Mouse (Mus musculus) embryonic facial prominence, embryonic 12.5 days (tissue): Measurements from ENCODE around the gene Hamp. TPM values are rescaled to one million over a fixed set of nuclear protein-coding genes. Genes with fewer than 3 reads are reported as not detected.

Source experiments
- ATAC-seq: fragments of 200-750 bp; cut with Nextera tagmentation; 2 replicates; pipeline ENCODE4 v1.8.0; 2017; ENCODE audit not compliant: insufficient number of reproducible peaks, insufficient read depth, low FRiP score, low TSS enrichment
- H3K27ac ChIP-seq: fragments of 300-500 bp; sonication (generic); 2 replicates; pipeline ENCODE4 v1.5.1; 2016; ENCODE audit warnings: mild to moderate bottlenecking
- H3K27me3 ChIP-seq: fragments of 300-500 bp; sonication (generic); 2 replicates; pipeline ENCODE4 v1.6.1; 2016; ENCODE audit warnings: mild to moderate bottlenecking, moderate library complexity
- H3K36me3 ChIP-seq: fragments of 300-500 bp; sonication (generic); 2 replicates; pipeline ENCODE4 v1.6.1; 2016; ENCODE audit warnings: mild to moderate bottlenecking
- H3K4me1 ChIP-seq: fragments of 300-500 bp; sonication (generic); 2 replicates; pipeline ENCODE4 v1.6.1; 2016
- H3K4me2 ChIP-seq: fragments of 300-500 bp; sonication (generic); replicated peaks from 2 replicates; pipeline ENCODE4 v1.6.1; 2016; ENCODE audit warnings: mild to moderate bottlenecking, moderate library complexity
- H3K4me3 ChIP-seq: fragments of 300-500 bp; sonication (generic); 2 replicates; pipeline ENCODE4 v1.5.1; 2016; ENCODE audit warnings: mild to moderate bottlenecking
- H3K9ac ChIP-seq: fragments of 300-500 bp; sonication (generic); 2 replicates; pipeline ENCODE4 v1.6.1; 2016; ENCODE audit warnings: mild to moderate bottlenecking, moderate library complexity
- H3K9me3 ChIP-seq: fragments of 300-500 bp; sonication (generic); 2 replicates; pipeline ENCODE4 v1.6.1; 2016; ENCODE audit warnings: mild to moderate bottlenecking, moderate library complexity
- WGBS: fragments of 180-500 bp; shearing (Covaris S2); methylation state at CpG from one replicate; pipeline ENCODE4 v1.1.7; 2016; 5-methylcytosine and 5-hydroxymethylcytosine counted together
- polyA plus RNA-seq: library from polyadenylated mRNA; unstranded; fragments of >200 nt; fragmentation: Nextera tagmentation; extraction: Ambion mirVana; gene quantifications from 2 replicates; pipeline ENCODE4 v1.2.1, GENCODE M21; 2016

Hamp gene
- polyA plus RNA-seq, result not detected in 2 replicates

DNA sequence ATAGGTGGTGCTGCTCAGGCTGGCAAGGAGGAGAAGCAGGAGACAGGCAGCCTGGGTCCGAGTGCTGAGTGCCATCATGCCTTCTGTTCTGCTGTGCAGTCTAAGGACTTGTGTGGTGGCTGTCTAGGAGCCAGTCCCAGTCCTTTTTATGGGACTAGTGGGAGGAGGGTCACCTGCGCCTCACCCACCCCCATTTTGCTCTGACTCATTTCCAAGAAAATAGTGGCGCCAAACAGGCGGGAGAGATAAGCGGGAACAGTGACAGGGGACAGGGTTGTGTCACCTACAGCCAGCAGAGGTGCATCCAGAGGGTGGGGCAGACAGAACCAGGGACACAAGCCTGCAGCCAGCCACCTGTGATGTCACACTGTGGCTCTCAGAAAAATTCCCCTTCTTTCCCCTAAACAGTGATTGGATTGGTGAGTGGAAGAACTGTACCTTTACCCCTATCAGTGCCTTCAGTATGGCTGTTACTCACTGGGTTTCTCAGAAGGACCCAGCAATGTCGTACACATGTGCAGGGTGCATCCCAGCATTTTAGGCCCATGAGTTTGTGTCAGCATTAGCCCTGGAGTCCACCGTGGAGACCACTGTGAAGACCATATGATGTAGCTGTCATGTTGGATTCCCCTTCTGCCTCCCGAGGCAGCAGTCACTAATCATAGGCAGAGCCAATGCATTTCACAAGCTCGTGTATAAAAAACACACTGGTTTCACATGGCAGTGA, at the start of gene Hamp:
Gene Hamp (minus strand): TSS at position 124 of the 727 bp plus-strand sequence.
- Histone ChIP-seq H3K4me3 (no peak within 1 kb of the TSS), H3K27ac (no peak within 1 kb of the TSS), H3K27me3 (no peaks in the 10 kb centered on the region), H3K36me3 (peaks cover 18% of the 10 kb centered on the region), H3K4me2 (no peak within 1 kb of the TSS), H3K4me1 (no peaks in the 10 kb centered on the region), H3K9ac (no peak within 1 kb of the TSS), H3K9me3 (no peaks in the 10 kb centered on the region)
- no peak for ATAC-seq
- WGBS, result 69% methylated on average over 9 of the region's 9 CpGs

DNA sequence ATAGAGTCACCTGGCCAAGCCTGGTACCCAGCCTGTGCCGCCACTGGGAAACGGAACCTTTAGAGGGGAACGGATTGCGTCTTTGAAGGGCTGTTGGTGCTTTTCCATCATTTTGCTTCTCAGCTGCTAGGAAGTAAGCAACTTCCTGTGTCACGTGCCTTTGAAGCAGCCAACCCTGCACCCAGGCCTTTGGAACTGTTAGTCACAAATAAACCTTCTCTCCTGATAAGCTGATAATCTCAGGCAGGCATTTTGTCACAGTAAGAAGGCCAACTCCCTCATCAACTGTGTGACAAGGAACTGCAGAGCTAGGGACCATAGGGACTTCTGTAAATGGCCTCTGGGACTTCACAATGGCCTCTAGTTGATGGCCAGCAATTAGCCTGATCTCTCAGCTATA, 48.3 kb upstream of the Hamp start:
- H3K9ac ChIP-seq, result no peak overlapping the region
- no peaks in the 10 kb centered on the region for H3K27me3 ChIP-seq
- H3K4me3 ChIP-seq, result no peak overlapping the region
- no peak overlapping the region for H3K27ac ChIP-seq
- H3K4me1 ChIP-seq, result no peaks in the 10 kb centered on the region
- peaks cover 6% of the 10 kb centered on the region; the same call in 1 of the 2 replicates for H3K9me3 ChIP-seq
- ATAC-seq, result no peak
- H3K4me2 ChIP-seq, result no peak overlapping the region
- no peaks in the 10 kb centered on the region for H3K36me3 ChIP-seq
- 81% methylated on average over 5 of the region's 5 CpGs for WGBS

DNA sequence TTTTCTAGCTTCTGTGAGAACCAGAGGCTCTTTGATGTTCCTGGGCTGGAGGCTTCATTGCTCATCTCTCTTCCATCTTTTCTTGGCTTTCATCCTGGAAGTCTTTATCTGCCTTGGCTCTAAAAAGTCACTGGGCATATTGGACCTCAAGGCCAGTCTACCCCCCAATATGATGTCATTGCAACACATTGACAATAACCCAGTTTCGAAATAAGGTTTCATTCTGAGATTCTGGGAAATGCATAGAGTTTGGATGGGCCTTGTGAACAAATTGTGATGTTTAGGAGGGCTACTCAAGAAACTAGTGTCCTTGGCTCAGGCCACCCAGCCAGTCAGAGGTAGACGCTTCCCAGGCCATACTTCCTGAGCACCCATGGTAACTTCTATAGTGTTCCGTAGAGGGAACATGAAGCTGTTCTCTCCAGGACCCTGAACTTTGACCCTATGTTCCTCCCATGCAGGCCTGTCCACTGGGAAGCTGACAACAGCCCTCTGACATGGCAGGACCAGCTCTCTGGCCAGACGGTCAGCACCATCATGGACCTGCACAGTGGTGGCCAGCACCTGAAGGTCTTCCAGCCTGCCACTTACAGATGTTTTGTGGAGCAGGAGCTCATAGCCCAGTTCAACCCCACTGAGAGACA, 44.8 kb upstream of the Hamp start:
- WGBS, result 84% methylated on average over 4 of the region's 4 CpGs
- Histone ChIP-seq H3K4me1 (no peaks in the 10 kb centered on the region), H3K4me2 (no peak overlapping the region), H3K27ac (no peak overlapping the region), H3K9ac (no peak overlapping the region), H3K27me3 (no peaks in the 10 kb centered on the region), H3K9me3 (no peaks in the 10 kb centered on the region), H3K36me3 (no peaks in the 10 kb centered on the region), H3K4me3 (no peak overlapping the region)
- ATAC-seq, result no peak

DNA sequence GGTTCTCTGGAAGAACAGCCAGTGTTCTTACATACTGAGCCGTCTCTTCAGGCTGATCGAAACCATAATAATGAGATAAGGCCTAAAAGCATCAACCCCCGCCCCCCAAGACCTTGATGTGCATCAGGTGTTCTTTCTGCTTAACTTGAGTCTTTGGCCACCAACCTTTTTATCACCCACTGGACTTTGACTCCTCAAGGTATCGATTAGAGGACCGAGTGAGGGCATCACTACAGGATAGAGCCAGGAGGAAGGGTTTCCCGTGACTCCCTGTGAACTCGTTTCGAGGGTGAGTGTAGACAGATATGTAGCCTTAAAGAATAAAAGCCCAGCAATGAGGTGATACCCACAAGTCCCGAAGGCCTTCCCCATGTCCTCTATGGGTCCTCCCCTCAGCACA, 41.5 kb upstream of the Hamp start:
- no peaks in the 10 kb centered on the region for H3K27me3 ChIP-seq
- H3K36me3 ChIP-seq, result no peaks in the 10 kb centered on the region
- H3K4me1 ChIP-seq, result no peaks in the 10 kb centered on the region
- ATAC-seq, result no peak
- no peak overlapping the region for H3K4me2 ChIP-seq
- no peak overlapping the region for H3K27ac ChIP-seq
- 87% methylated on average over 9 of the region's 9 CpGs for WGBS
- no peaks in the 10 kb centered on the region for H3K9me3 ChIP-seq
- H3K4me3 ChIP-seq, result no peak overlapping the region
- H3K9ac ChIP-seq, result no peak overlapping the region

DNA sequence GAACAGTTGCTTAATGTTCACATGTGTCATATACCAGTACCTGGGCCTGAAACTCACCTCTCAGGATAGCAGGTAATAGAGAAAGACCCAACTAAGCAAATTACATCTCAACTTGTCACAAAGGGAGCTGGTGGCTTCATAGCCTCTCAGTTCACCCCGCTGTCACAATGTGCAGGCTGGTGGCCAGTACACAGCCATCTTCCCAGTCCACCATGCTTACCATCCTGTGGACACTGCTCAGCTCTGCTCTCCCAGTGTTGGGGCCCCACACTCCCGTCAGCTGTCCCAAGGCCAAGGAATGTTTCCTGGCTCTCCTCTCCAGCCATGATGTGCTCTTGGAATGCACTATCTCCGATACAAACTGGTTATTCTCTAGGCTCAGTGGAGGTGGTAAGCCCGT, 37.9 kb upstream of the Hamp start:
- WGBS, result 89% methylated on average over 4 of the region's 4 CpGs
- no peaks in the 10 kb centered on the region for H3K27me3 ChIP-seq
- no peak overlapping the region for H3K9ac ChIP-seq

DNA sequence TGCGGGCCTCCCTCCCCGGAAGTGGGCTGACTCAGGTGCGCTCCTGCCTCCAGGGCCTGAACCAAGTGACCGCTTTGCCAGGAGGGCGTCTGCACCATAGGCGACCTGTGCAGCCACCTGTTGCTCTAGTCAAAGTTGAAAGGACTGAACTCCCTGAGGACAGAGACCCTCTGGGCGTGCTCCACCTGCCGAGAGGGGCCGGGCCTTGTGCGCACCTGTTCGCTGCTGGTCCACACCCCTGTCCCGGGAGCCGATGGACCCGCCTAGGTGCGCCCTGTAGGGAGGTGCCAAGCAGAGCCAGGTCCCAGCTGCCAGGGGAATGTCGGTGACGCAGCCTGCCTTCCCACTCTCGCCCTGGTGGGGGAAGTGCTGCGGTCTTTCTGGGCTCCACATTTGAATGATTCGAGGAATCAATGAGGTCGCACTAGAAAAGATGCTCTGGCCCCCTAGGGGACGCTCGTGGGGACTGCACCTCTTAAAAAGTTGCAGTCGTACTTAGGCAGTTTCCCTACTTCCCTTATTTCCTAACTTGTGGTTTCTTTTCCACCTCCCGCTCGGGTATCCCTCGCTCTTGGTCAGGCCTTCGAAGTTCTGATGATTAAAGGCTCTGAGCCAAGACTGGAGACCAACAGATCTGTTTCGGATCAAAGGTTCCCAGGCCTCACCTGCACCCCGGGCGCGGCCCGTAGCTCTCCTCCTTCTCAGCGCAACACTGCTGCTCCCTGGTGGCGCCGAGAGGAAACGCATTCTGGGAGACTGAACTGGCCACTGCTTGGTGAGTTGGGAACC, 29.9 kb upstream of the Hamp start, which contains the start of gene Fam187b:
Gene Fam187b (plus strand): TSS at position 290 of the 789 bp plus-strand sequence.
- Histone ChIP-seq H3K27ac (no peak within 1 kb of the TSS), H3K4me3 (peak within 1 kb of the TSS; percentile 39)
- ATAC-seq, result peak; percentile 80

More for the DNA sequence above, 37.9 kb upstream of the Hamp start:
- Histone ChIP-seq H3K4me2 (no peak overlapping the region), H3K27ac (no peak overlapping the region), H3K4me1 (no peaks in the 10 kb centered on the region), H3K36me3 (no peaks in the 10 kb centered on the region), H3K9me3 (no peaks in the 10 kb centered on the region), H3K4me3 (no peak overlapping the region)
- no peak for ATAC-seq

DNA sequence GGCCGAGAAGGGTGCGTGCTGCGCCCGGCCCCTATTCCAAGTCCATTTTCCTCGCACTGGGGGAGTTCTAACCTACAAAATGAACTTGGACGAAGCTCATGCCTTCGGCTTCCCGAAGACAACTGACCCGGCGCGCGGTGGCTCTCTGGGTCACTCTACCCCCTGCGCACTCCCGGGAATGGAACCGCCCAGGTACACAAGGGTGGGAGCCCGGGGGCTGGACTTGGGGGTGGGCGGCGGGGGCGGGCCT, 29.3 kb upstream of the Hamp start, which contains the start of gene Lsr:
Gene Lsr (minus strand): TSS at position 214 of the 250 bp plus-strand sequence.
- WGBS, result under 1% methylated on average over 19 of the region's 19 CpGs
- Histone ChIP-seq H3K27me3 (peaks cover 23% of the 10 kb centered on the region), H3K36me3 (no peaks in the 10 kb centered on the region), H3K9me3 (no peaks in the 10 kb centered on the region), H3K4me3 (peak within 1 kb of the TSS; percentile 39), H3K27ac (no peak within 1 kb of the TSS), H3K4me2 (peak within 1 kb of the TSS; percentile 58), H3K9ac (peak within 1 kb of the TSS; percentile 25; the same call in 1 of the 2 replicates), H3K4me1 (peaks cover 4% of the 10 kb centered on the region; the same call in 1 of the 2 replicates)
- ATAC-seq, result peak; percentile 69

More for the DNA sequence above, 29.9 kb upstream of the Hamp start, which contains the start of gene Fam187b:
- WGBS, result under 1% methylated on average over 37 of the region's 37 CpGs
- no peaks in the 10 kb centered on the region for H3K36me3 ChIP-seq
- H3K4me2 ChIP-seq, result peak within 1 kb of the TSS; percentile 58
- peak within 1 kb of the TSS; percentile 25; the same call in 1 of the 2 replicates for H3K9ac ChIP-seq
- H3K9me3 ChIP-seq, result no peaks in the 10 kb centered on the region
- H3K4me1 ChIP-seq, result peaks cover 4% of the 10 kb centered on the region; the same call in 1 of the 2 replicates
- H3K27me3 ChIP-seq, result peaks cover 23% of the 10 kb centered on the region

DNA sequence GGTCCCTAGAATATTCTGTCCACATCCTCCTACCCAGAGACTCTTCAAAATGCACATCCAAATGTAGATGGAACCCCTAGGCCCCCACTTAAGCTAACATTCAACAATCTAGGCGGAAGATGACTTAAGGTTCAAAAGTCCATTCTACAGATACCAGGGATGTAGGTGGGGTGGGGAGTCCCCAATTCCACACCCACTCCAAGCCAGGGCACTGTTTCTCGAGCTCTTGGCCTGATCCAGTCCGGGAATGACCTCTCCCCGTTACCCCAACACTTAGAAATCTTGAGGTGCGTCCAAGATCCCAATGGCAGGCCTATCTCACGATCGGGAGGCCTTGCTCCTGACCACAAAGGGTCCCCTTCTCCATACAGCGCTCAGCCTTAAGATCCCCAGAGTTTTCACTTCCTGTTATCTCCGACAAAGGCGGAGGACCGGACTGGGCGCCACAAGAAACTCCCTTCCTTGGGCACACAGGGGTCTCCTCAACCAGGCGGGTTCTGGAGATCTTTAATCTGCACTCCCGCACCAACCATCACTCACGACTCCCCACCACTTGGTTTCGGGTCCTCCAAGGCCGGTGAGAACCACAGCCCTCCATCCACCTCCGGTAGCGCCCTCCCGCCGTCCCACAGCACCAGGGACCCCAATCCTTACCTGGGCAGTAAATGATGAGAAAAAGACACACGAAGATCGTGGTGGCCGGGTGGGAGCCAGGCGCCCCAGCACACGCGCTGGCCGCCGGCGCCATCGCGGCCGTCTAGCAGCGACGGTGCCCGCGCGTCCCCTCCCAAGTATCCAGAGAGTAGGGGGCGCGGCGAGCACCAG, 28.8 kb upstream of the Hamp start:
- H3K4me2 ChIP-seq, result peak overlapping the region; percentile 58
- 3% methylated on average over 41 of the region's 41 CpGs for whole genome bisulfite sequencing
- peak overlapping the region; percentile 25; the same call in 1 of the 2 replicates for H3K9ac ChIP-seq
- H3K36me3 ChIP-seq, result no peaks in the 10 kb centered on the region
- peaks cover 4% of the 10 kb centered on the region; the same call in 1 of the 2 replicates for H3K4me1 ChIP-seq
- peak overlapping the region; percentile 39 for H3K4me3 ChIP-seq
- ATAC-seq, result no peak
- H3K9me3 ChIP-seq, result no peaks in the 10 kb centered on the region
- H3K27me3 ChIP-seq, result peaks cover 23% of the 10 kb centered on the region
- H3K27ac ChIP-seq, result no peak overlapping the region

DNA sequence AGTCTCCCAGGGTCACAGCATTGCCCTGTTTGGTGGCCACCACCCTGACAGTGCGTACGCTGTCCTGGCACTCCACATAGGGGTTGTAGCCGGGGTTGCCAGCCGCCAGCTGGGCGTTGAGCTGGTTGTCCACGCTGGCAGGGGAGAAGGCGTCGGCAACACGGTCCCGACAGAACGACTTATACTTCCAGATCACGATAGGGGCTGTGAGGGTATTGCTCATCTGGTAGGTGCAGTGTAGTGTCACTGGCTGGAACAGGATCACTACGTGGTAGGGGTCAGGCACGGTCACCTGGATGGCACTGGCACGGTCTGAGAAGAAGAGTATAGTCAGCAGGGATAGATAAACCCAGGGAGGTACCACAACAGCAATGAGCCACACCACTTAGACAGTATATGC, 28.1 kb upstream of the Hamp start:
- WGBS, result 89% methylated on average over 15 of the region's 15 CpGs
- ATAC-seq, result no peak
- Histone ChIP-seq H3K27me3 (peaks cover 23% of the 10 kb centered on the region), H3K4me3 (0 out of 2 replicates have a peak overlapping the region, but pooled peaks have one; percentile 39), H3K4me2 (peak overlapping the region; percentile 58), H3K4me1 (peaks cover 4% of the 10 kb centered on the region; the same call in 1 of the 2 replicates), H3K9me3 (no peaks in the 10 kb centered on the region), H3K9ac (no peak overlapping the region), H3K27ac (no peak overlapping the region), H3K36me3 (no peaks in the 10 kb centered on the region)

DNA sequence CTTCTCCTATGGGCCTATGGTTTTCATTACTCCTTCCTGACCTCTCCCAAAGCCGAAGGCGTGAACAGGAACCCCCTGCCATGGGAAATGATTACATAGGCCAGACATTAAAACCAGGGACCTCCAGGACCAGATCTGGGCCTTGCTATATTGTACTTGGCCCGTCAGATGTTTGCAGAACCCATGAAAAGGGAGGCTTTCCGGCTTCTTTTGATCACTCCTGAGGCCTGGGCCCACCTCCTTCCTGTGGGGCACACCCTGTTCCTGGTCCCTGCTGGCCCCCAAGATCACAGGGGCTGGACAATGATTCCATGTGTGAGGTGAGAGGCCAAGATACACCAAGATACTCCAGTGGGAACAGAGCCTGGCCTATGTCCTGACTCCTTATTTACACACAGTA, 25.3 kb upstream of the Hamp start:
- ATAC-seq, result no peak
- peaks cover 23% of the 10 kb centered on the region for H3K27me3 ChIP-seq
- H3K27ac ChIP-seq, result no peak overlapping the region
- no peaks in the 10 kb centered on the region for H3K9me3 ChIP-seq
- H3K4me2 ChIP-seq, result no peak overlapping the region
- H3K9ac ChIP-seq, result no peak overlapping the region
- H3K36me3 ChIP-seq, result 0 out of 2 replicates have a peak, but pooled peaks cover 4% of the 10 kb centered on the region
- H3K4me3 ChIP-seq, result no peak overlapping the region
- WGBS, result 82% methylated on average over 4 of the region's 4 CpGs
- peaks cover 4% of the 10 kb centered on the region; the same call in 1 of the 2 replicates for H3K4me1 ChIP-seq

DNA sequence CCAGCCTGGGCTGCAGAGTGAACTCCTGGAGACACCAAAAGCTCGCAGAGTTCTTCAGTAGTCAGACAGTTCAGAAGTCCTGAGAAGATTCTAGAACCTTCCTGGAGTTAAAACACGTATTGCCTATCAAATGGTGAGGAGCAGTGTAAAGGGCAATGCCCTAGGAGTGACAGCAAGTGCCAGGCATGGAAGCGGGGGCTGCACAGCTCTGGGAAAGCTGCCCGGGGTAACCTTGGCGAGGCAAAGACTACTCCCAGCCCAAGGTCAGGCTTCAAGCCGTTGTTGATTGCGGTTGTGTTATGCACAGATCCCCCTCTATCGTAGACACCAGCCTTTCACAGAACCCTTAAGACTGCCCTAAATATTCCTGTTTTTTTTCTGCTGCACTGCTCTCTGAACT, 24.8 kb upstream of the Hamp start:
- ATAC-seq, result no peak
- Histone ChIP-seq H3K36me3 (0 out of 2 replicates have a peak, but pooled peaks cover 4% of the 10 kb centered on the region), H3K27ac (no peak overlapping the region), H3K27me3 (peaks cover 20% of the 10 kb centered on the region), H3K9ac (no peak overlapping the region), H3K4me1 (peaks cover 4% of the 10 kb centered on the region; the same call in 1 of the 2 replicates), H3K4me3 (no peak overlapping the region), H3K9me3 (no peaks in the 10 kb centered on the region), H3K4me2 (no peak overlapping the region)
- 90% methylated on average over 8 of the region's 8 CpGs for WGBS
